Mouse (Mus musculus) myocyte (in vitro differentiated cells): ENCODE data around the gene Cdhr4. TPM values are rescaled to one million over a fixed set of nuclear protein-coding genes. Genes with fewer than 3 reads are reported as not detected.

Experiments
- H3K27me3 ChIP-seq: one replicate; pipeline ENCODE4 v1.6.1; 2011; ENCODE audit not compliant: control insufficient read depth, insufficient read depth, insufficient read length
- H3K36me3 ChIP-seq: one replicate; pipeline ENCODE4 v1.6.1; 2011; ENCODE audit not compliant: control insufficient read depth, insufficient read depth
- H3K4me2 ChIP-seq: one replicate; pipeline ENCODE4 v1.6.1; 2011; ENCODE audit warnings: low read depth, control low read depth
- H3K4me3 ChIP-seq: one replicate; pipeline ENCODE4 v1.5.1; 2011; ENCODE audit warnings: mild to moderate bottlenecking, control low read depth, moderate library complexity
- H3K79me2 ChIP-seq: one replicate; pipeline ENCODE4 v1.6.1; 2011; ENCODE audit not compliant: control insufficient read depth, insufficient read depth
- H3ac ChIP-seq: one replicate; pipeline ENCODE4 v1.6.1; 2011; ENCODE audit not compliant: control insufficient read depth, insufficient read length
- CEBPB ChIP-seq: IDR thresholded peaks from 2 replicates; pipeline ENCODE4 v1.6.1; 2011; ENCODE audit warnings: mild to moderate bottlenecking, moderate library complexity; ENCODE audit not compliant: poor library complexity, insufficient read depth, severe bottlenecking
- E2F4 ChIP-seq: IDR thresholded peaks from one replicate; pipeline ENCODE4 v1.6.1; 2011; ENCODE audit warnings: mild to moderate bottlenecking, control low read depth, moderate library complexity; ENCODE audit not compliant: insufficient read depth
- MAX ChIP-seq: IDR thresholded peaks from one replicate; pipeline ENCODE4 v1.6.1; 2011; ENCODE audit warnings: low read depth, mild to moderate bottlenecking, control low read depth
- MYOD1 ChIP-seq, 3 experiments: IDR thresholded peaks; one replicate each; pipeline ENCODE4 v1.6.1; 2011; ENCODE audit warnings: control low read depth in 2 of 3, low read depth in 2 of 3, mild to moderate bottlenecking in 2 of 3, moderate library complexity in 1 of 3; ENCODE audit not compliant: insufficient read length in 2 of 3, control insufficient read depth in 1 of 3
- MYOG ChIP-seq, 3 experiments: IDR thresholded peaks; one replicate each; pipeline ENCODE4 v1.6.1; 2011; ENCODE audit warnings: control low read depth in 2 of 3, low read depth in 2 of 3, mild to moderate bottlenecking in 2 of 3; ENCODE audit not compliant: insufficient read length in 2 of 3, control insufficient read depth in 1 of 3, insufficient read depth in 1 of 3
- POLR2A ChIP-seq: IDR thresholded peaks from one replicate; pipeline ENCODE4 v1.6.1; 2011; ENCODE audit warnings: low read depth, mild to moderate bottlenecking, control low read depth, moderate library complexity; ENCODE audit not compliant: insufficient read length
- POLR2AphosphoS2 ChIP-seq: IDR thresholded peaks from one replicate; pipeline ENCODE4 v1.6.1; 2011; ENCODE audit warnings: low read depth, control low read depth; ENCODE audit not compliant: insufficient read length
- REST ChIP-seq: IDR thresholded peaks from one replicate; pipeline ENCODE4 v1.6.1; 2011; ENCODE audit warnings: mild to moderate bottlenecking, control low read depth, moderate library complexity; ENCODE audit not compliant: insufficient read depth, insufficient read length
- SRF ChIP-seq: IDR thresholded peaks from one replicate; pipeline ENCODE4 v1.6.1; 2011; ENCODE audit warnings: low read depth; ENCODE audit not compliant: control insufficient read depth, insufficient read length
- TCF12 ChIP-seq: IDR thresholded peaks from one replicate; pipeline ENCODE4 v1.6.1; 2011; ENCODE audit warnings: mild to moderate bottlenecking, control low read depth; ENCODE audit not compliant: poor library complexity, insufficient read depth, severe bottlenecking
- TCF3 ChIP-seq: IDR thresholded peaks from one replicate; pipeline ENCODE4 v1.6.1; 2011; ENCODE audit warnings: low read depth, control low read depth; ENCODE audit not compliant: insufficient read length
- USF1 ChIP-seq: IDR thresholded peaks from one replicate; pipeline ENCODE4 v1.6.1; 2011; ENCODE audit warnings: low read depth, mild to moderate bottlenecking, control low read depth, moderate library complexity
- polyA plus RNA-seq: library from polyadenylated mRNA; unstranded; fragments of >200 nt; fragmentation: generic; extraction: Trizol; gene quantifications from one replicate; pipeline ENCODE4 v1.2.1, GENCODE M21; 2012; ENCODE audit warnings: missing spikeins

The Cdhr4 gene
- polyA plus RNA-seq, 1 experiment = not detected

- no peaks in the 10 kb centered on the region for H3K27me3 ChIP-seq
- H3ac ChIP-seq = no peak overlapping the region
- H3K79me2 ChIP-seq = no peaks in the 10 kb centered on the region
- no peak overlapping the region for H3K4me3 ChIP-seq
- no peaks in the 10 kb centered on the region for H3K36me3 ChIP-seq
- H3K4me2 ChIP-seq = no peak overlapping the region
- TF ChIP-seq POLR2A (no peak), TCF12 (no peak), TCF3 (no peak), POLR2AphosphoS2 (no peak), MAX (no peak), SRF (no peak), MYOG (IDR thresholded peaks at IDR 0.05; ENCODE audit: control insufficient read depth in 1 of 3, insufficient read depth in 1 of 3, insufficient read length in 2 of 3, low read depth in 2 of 3) (no peak), CEBPB (no peak), REST (no peak), USF1 (no peak), E2F4 (no peak), MYOD1 (IDR thresholded peaks at IDR 0.05; ENCODE audit: control insufficient read depth in 1 of 3, insufficient read length in 2 of 3, low read depth in 2 of 3) (no peak)
Measured at GRCm38 (mm10) chr9:107960928-107961327, 31.4 kb upstream of the Cdhr4 start.

DNA sequence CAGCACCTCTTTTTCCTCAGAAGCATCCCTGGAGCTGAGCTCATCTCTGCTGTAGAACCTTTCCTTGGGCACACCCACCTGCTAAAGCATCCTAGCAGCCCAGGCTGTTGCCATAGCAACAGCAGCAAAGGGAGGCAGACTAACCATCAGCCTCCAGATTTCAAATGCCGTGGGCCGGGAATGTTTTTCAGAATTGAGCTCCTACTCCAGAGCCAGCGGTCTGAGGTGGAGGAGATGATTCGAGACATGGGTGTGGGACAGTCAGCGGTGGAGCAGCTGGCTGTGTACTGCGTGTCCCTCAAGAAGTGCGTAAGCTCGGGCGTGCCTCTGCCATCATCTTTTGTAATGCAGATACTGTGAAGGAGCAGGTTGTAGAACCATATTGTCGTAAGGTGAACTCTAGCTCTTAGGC is 30.9 kb upstream of the Cdhr4 start:
- Histone ChIP-seq H3ac (no peak overlapping the region), H3K4me3 (no peak overlapping the region), H3K36me3 (no peaks in the 10 kb centered on the region), H3K27me3 (no peaks in the 10 kb centered on the region), H3K79me2 (no peaks in the 10 kb centered on the region), H3K4me2 (no peak overlapping the region)
- TF ChIP-seq CEBPB = no peak
- no peak for TF ChIP-seq E2F4
- TF ChIP-seq SRF = no peak
- TF ChIP-seq POLR2A = no peak
- TF ChIP-seq MAX = no peak
- no peak for TF ChIP-seq MYOD1 (IDR thresholded peaks at IDR 0.05; ENCODE audit: control insufficient read depth in 1 of 3, insufficient read length in 2 of 3, low read depth in 2 of 3)
- no peak for TF ChIP-seq MYOG (IDR thresholded peaks at IDR 0.05; ENCODE audit: control insufficient read depth in 1 of 3, insufficient read depth in 1 of 3, insufficient read length in 2 of 3, low read depth in 2 of 3)
- no peak for TF ChIP-seq TCF12
- TF ChIP-seq REST = no peak
- no peak for TF ChIP-seq POLR2AphosphoS2
- TF ChIP-seq USF1 = no peak
- no peak for TF ChIP-seq TCF3

GRCm38 (mm10) chr9:107961881-107962280 is 30.4 kb upstream of the Cdhr4 start:
- H3K36me3 ChIP-seq = no peaks in the 10 kb centered on the region
- no peak overlapping the region for H3ac ChIP-seq
- H3K27me3 ChIP-seq = no peaks in the 10 kb centered on the region
- H3K4me3 ChIP-seq = no peak overlapping the region
- no peak overlapping the region for H3K4me2 ChIP-seq
- H3K79me2 ChIP-seq = no peaks in the 10 kb centered on the region
- no peak for TF ChIP-seq USF1
- TF ChIP-seq MYOG (IDR thresholded peaks at IDR 0.05; ENCODE audit: control insufficient read depth in 1 of 3, insufficient read depth in 1 of 3, insufficient read length in 2 of 3, low read depth in 2 of 3) = no peak
- TF ChIP-seq POLR2AphosphoS2 = no peak
- TF ChIP-seq E2F4 = no peak
- TF ChIP-seq MAX = no peak

GRCm38 (mm10) chr9:107962916-107963315 is 29.4 kb upstream of the Cdhr4 start:
- H3ac ChIP-seq = no peak overlapping the region

GRCm38 (mm10) chr9:107963700-107964099 is 28.6 kb upstream of the Cdhr4 start:
- Histone ChIP-seq H3ac (no peak overlapping the region), H3K27me3 (no peaks in the 10 kb centered on the region), H3K36me3 (no peaks in the 10 kb centered on the region), H3K4me3 (no peak overlapping the region), H3K79me2 (no peaks in the 10 kb centered on the region), H3K4me2 (no peak overlapping the region)
- TF ChIP-seq MYOD1 (IDR thresholded peaks at IDR 0.05; ENCODE audit: control insufficient read depth in 1 of 3, insufficient read length in 2 of 3, low read depth in 2 of 3) (no peak), POLR2AphosphoS2 (no peak), E2F4 (no peak), POLR2A (no peak), CEBPB (no peak), TCF3 (no peak), MYOG (IDR thresholded peaks at IDR 0.05; ENCODE audit: control insufficient read depth in 1 of 3, insufficient read depth in 1 of 3, insufficient read length in 2 of 3, low read depth in 2 of 3) (no peak), MAX (no peak), TCF12 (no peak), SRF (no peak), REST (no peak), USF1 (no peak)

More at GRCm38 (mm10) chr9:107962916-107963315, 29.4 kb upstream of the Cdhr4 start:
- H3K4me2 ChIP-seq = no peak overlapping the region
- TF ChIP-seq TCF12 (no peak), SRF (no peak), POLR2AphosphoS2 (no peak), USF1 (no peak), TCF3 (no peak), REST (no peak), E2F4 (no peak), CEBPB (no peak), POLR2A (no peak), MAX (no peak), MYOD1 (IDR thresholded peaks at IDR 0.05; ENCODE audit: control insufficient read depth in 1 of 3, insufficient read length in 2 of 3, low read depth in 2 of 3) (no peak), MYOG (IDR thresholded peaks at IDR 0.05; ENCODE audit: control insufficient read depth in 1 of 3, insufficient read depth in 1 of 3, insufficient read length in 2 of 3, low read depth in 2 of 3) (no peak)
- H3K36me3 ChIP-seq = no peaks in the 10 kb centered on the region
- no peak overlapping the region for H3K4me3 ChIP-seq
- no peaks in the 10 kb centered on the region for H3K79me2 ChIP-seq
- no peaks in the 10 kb centered on the region for H3K27me3 ChIP-seq
